Mouse (Mus musculus) mature B cell (primary cell): ENCODE results near the gene Irf2.

ENCODE experiments used
- in situ Hi-C: fragments of 300-500 bp; cut with MboI; formaldehyde crosslinking; loops from 2 replicates; pipeline ENCODE4 v1.14.3; 2019

Irf2 gene

DNA sequence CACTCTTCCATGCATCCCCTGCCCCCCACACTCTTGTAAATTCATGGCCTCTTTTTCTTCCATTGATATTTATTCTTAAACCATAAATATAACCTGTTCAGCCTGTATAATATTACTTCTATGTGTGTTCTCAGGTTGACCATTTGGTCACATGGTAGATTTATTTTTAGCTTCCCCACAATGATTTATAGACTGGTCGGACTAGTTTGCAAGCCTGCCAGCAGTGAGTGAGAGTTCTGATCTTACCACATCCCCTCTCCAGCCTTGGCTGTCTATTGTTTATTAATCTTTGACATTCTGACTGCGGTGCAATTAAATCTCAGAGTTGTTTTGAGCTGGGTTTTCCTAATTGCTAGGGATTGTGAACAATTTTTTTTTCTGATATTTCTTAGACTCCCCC lies 60.2 kb downstream of the Irf2 start:
- in situ Hi-C loops: no loop called here

DNA sequence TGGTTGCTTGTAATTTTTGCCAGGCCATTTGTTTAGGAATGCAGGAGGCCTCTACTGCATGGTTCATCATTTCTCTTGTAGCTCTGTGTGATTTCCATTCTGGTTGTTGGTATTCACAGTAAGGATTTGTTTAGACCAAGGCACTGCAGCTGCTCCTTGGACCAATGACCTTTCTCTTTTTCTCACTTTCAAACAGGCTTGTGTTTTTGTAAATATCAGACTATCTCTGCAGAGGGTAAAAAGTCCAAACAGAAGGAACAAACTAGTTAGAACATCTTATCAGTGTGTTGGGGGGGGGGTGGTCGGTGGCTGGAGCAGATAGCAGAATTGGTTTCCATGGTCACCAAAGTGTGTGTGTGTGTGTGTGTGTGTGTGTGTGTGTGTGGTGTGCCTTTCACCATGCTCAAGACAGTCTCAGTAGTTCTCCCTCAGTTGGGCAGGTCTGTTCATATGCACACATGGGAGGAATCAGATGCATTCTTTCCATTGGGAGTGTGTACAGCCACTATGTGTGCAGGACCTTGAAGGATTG lies 61.7 kb downstream of the Irf2 start:
- in situ Hi-C loops: no loop called here

DNA sequence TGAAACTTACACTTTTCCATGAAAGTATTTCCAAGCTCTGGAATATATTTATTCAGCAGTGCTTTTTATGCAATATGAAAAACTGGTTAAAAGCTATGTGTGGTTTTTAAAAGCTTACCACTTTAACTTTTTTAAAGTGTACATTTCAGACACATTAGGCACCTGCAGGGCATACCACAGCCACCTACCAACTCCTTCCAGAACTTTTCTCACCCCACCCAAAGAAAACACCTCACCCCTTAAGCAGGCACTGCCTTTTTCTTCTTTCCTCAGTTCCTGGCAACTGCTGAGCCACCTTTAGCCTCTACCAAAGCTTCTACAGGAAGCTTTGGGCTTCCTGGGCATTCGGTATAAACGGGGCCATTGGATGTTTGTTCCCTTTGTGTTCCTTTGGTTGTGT lies 62.5 kb downstream of the Irf2 start:
- in situ Hi-C loops: no loop called here

DNA sequence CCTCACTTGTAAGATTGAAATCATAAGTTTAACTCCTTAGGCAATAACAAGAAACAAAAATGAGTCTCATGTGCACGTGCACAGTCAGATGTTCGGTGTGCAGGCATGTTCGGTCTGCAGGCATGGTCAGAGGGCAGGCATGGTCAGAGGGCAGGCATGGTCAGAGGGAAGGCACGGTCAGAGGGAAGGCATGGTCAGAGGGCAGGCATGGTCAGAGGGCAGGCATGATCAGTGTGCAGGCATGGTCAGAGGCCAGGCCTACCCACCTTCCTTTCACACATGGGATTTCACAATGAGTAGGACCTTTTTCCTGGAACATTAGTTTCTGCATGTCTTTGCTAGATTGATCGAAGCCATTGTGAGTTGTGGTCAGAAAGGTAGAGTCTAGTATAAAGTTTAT lies 65.2 kb downstream of the Irf2 start:
- in situ Hi-C loops: no loop called here

DNA sequence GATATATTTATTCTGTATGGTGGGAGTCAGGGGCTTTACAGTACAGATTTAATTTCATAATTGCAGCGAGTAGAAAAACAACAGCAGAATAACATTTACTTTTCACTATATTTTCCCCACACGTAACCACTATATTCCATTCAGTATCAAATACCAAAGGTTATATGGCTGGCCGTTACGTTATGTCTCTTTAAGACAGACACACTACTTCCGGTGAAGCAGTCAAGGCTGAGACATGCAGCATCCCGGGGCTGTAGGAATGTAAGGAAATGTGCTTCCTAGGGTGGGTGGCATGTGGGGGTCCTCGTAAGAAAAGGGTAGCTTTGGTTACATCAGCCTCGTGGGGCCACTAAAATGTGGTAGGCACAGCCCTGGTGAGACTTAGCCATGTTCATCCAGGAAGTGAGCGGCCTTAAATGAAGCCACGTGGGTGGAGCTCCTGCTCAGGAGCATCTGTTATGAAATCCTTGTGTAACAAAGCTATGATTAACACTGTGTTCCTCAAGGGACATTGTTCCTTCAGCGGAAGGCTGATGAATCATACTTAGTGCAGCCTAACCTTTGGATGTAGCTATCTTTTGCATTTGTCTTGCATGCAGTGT lies 71.6 kb downstream of the Irf2 start:
- in situ Hi-C loops: no loop called here

DNA sequence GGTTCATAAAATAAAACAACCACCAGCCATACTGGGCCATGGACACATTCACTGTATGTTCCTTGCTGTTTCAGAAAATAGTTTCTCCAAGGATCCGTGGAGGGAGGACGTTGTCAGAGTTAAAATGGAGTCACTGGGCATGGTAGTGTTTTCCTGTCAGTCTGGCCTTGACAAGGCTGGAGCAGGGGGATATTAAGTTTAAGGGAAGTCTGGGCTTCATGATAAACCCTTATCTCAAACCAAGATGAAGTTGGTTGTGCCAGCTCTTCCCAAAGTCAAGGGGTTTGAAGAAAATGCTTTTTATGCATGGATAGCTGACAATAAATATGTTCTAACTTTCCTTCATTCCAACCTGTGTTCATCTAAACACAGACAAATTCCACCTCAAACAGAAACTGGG lies 72.4 kb downstream of the Irf2 start:
- in situ Hi-C loops: no loop called here

DNA sequence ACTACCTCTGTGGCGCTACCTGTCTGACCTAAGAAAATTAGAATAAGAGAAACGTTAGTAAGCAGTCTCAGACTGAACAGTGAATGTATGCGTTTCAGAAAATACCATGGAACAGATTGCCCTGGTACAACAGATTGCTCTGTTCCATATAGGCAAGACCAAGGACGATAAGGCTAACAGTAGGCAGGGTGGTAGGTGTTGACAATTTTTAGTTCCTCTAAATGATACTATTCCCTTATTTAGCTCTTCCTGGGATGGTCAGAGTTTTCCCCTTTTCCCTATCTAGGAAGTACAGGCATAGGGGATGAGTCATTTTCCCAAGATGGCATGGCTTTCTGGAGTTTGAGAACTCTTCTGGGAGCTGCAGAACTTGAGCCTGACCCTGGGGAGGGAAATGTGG lies 73.4 kb downstream of the Irf2 start:
- in situ Hi-C loops: no loop called here

DNA sequence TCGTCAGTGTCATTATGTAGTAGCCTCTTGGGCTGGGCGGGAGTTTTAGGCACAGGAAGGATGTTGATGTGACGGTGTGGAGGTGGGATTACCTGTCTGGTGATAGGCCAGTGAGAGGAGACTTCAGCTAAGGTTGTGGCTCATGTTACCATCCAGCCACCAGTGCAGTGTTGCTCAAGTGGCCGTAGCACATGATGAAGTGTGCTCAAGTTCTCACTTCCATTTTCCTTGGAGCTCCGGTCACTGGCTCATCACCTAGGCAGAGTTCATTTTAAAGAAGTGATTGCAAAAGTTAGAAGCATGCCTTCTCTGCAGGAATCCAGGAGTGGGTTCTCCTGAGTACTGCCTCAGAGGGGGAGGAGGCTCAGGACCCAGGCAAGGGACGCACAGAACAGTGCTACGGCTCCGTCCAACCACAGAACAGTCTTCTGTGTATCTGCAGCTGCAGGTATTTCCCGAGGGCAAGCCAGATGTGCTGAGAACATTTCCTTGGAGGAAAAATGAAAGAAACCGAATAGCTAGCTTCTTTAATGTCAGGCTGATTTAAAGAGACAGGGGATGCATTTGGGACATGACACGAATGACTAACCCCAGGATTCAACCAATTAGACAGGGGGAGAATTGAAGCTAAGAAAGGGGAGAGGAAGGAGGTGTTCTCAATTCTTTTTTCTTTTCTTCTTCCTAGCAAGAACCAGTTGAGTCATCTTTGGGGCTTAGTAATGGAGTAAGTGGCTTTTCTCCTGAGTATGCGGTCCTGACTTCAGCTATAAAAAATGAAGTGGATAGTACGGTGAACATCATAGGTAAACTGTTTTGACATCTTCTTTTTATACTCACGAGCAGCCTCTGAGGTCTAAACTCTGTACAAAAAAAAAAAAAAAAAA lies 78.8 kb downstream of the Irf2 start:
- in situ Hi-C loops: no loop called here

DNA sequence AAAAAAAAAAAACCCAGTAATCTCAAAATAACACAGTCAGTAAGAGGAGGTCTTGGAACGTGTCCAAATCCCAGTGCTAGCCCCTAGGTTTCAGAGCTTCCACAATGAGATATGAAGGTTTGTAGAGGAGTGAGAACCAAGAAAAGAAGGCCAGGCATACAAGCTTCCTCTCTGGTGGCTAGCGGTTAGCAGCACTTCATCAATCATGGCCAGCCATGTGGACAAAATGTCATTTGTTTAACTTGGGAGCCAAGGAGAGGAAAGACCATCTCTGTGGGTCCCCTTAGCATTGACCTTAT lies 79.4 kb downstream of the Irf2 start:
- in situ Hi-C loops: no loop called here

DNA sequence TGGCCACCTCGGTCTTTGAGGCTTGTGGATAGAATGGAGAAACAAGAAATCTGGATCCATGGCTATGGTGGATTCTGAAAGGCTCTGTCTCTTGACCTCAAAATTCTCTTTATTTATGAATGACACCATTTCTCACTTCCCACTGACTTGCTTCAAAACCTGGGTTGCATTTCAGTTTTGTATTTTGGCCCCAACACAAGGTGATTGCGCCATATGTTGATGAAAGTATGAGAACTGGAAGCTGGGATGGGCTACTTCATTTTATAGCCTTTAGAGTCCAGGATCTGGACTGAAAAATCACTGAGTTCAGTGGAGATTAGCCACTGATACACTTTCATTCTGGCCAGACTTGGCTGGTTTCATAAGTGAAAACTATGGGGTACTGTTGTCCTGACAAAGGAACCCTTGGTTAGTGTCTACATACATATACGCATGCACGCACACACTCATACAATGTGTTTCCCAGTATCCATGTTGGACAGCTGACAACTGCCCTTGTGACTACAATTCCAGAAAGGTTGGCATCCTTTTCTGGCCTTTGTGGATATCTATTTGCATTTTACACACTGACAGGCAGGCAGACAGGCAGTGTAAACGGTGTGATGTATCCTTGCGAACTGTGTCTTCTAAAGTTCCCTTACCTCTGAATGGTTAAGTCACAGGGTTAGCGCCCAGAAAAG lies 89.3 kb downstream of the Irf2 start:
- in situ Hi-C loops: no loop called here

DNA sequence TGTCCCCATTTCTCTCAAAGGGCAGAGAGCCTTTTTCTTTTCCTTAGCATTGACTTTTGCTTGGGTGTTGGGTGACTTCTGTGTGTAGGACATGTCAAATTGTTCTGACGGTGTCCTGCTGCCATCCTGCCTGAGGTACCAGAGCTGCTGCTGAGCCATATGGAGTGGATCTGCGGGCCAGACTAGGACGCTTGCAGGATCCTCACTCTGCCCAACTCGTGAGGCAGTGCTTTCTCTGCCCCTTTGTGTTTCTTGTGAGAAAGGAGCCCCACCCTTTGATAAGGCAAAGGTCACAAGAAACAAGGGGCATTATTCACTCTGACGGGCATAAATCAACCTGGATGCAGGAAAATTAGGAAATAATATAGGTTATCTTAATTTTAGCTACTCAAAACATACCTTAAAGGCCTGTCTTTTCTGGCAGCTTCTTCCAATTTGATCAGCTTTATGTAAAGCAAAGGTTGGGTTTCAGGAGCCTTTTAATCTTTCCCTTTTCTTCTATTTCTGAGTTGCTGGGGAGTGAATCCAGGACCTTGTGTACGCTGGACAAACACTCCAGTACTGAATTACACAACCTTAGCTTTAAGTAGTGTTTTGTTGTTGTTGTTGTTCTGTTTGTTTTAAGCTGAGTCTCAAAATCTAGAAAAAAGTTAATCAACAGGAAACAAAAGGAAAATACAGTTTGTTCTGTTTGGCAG lies 90.0 kb downstream of the Irf2 start:
- in situ Hi-C loops: no loop called here

DNA sequence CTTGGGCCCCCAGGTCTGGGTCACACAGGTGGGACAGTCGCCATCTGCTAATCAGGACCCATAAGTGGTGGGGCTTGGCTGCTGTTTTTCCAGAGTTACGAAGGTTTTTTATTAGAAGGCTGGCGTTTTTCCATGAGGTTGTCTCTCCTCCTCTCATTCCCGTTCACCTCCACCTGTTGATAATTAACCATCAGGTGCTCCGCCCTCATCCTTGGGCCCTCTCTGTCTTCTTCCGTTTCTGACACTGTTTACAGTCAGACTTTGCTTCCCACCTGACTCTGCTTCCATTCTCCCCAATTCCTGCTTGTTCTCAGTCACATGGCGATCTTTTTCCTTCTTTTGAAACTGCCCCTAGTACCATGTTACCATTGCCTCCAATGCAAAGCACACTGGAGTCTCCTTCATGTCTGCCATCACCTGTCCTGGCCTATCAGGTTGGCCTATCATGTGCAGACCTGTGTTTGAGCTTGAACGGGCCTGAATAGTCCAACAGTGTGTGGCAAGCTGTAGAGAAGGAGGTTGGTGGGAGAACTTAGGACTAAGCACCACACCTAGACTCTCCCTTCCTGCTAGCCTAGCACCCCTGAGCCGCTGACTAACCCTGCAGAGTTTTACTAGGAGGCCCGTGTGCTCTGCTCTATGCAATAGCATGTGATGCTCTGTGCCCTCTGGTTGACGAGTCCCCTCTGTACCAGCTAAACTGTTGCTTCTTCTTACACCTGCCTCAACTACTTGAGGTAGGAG lies 90.8 kb downstream of the Irf2 start:
- in situ Hi-C loops: no loop called here

DNA sequence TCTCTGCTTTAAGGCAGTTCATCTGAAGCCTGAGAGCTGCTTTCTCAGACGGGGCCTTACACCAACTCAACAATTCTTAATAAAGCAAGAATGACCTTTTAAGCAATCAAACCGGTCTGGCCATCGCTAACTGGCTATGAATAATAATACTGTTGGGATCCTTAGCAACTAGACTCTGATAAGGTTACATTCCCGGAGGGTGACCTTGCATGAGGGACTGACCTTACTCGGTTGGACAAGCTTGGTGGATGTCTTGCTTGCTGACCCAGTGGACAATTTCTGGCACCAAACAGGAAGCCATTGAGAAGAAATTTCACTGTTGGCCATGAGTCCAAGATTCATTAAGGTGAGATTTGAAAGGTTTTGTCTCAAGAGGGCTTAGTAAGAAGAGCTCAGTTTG lies 92.4 kb downstream of the Irf2 start:
- in situ Hi-C loops: no loop called here

DNA sequence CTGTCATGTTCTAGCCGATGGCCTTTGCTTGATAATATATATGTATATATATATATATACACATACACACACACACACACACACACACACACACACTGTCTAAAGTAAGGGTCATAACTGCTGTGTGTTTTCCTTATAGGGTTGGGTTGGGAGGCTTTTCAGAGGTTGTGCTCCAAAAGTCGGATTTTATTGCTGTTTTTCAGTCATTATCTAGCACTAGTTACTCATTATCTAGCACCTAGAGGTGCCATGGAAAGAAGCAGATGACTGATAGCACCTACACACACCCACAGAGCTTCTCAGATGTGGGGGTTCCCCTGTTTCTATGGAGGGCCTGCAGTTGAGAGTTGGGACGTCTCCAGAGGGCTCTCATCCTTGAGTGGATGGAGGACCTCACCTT lies 92.9 kb downstream of the Irf2 start:
- in situ Hi-C loops: no loop called here

DNA sequence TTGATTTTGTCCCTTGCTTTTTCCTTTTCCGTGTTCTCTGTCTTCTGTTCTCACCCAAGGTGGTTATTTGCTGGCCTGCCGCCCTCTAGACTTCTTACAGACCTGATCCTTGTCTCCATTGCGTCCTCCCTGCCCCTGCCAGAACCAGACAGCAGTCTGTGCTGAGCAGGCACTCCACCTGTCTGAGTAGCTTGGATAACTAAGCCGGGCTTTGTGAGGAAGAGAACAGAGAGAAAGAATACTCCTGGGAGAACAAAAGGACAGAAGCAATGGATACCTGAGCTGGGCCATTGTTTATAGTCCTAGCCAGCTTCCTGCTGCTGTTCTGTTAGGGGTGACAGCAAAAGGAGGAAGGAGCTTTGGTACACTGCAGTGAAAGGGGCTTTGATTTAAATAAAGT lies 94.2 kb downstream of the Irf2 start:
- in situ Hi-C loops: no loop called here

DNA sequence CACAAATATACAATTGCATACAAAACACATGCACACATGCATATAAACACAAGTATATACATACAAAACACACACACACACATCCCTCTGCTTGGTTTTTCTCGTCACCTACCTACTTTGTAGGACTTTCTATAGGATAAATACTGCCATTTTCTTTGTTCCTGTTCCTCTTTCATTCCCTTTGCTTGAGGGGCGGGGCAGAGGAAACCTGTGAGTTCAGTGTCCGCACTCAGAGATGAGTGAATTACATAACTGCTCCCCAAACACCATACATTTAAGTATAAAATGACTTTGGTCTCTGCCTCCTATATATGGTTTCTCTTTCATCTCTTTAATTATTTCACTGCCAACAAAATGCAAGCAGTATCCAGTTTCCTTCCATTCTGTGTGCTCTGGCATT lies 94.9 kb downstream of the Irf2 start:
- in situ Hi-C loops: no loop called here

DNA sequence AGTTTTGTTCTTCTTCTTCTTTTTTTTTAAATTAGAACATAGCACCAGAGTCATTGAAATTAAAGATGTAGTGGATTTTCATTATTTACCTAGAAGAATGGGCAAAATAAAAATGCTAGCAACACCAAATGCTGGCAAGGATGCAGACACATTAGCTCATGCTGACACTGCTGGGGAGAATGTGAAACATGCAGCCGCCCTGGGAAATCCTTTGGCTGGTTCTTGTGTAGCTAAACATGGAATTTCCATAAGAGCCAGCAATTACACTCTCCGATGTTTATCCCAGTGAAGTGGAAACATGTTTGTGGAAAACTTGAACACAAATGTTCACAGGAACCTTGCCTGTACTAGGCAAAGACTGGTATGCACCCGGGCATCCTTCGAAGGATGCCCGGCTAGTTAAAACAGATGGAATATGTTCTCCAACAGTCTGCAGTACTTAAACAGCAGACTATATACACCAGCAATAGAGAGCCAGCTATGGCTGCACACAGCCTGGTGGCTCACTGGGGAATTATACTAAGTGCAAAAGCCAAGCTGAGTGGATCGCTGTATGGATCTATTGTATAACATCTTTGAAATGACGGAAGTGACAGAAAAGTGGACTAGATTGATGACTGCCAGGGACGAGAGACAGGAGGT lies 96.6 kb downstream of the Irf2 start:
- in situ Hi-C loops: no loop called here

DNA sequence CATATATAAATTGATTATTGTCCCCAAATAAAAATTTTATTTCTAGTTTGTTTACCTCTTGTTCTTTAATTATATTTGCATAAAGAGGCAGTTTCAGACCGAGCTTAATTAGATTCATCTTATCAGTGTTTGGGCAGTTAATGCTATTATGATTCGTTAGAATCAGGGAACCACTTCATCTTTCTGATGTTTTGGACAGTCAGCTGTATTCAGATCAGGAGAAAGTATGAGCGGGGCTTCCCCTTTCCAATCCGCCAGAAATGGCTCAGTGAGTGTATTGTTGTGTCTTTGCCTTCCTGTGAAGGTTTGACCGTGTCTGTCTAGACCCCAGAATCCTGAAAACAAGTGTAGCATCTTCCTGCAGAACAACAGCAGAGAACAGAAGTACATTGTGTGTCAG lies 97.4 kb downstream of the Irf2 start:
- in situ Hi-C loops: no loop called here

DNA sequence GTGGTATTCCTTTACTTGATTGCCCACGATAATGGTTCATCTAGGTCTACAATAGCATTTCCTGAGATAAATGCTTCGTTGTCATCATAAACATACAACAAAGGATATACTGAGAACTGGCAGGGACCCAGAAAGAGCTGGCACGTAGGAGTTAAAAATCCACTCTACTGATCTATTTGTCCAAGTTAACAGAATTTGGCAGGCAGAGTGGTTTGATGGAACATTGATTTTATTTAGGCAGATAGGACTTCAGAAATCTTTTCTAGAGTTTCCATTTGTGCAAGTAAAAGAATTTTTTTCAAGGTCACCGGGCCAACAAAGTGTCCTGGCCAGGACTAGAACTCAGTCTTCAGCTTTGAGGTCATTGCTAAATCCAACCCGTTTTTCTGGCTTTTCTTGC lies 98.5 kb downstream of the Irf2 start:
- in situ Hi-C loops: no loop called here

DNA sequence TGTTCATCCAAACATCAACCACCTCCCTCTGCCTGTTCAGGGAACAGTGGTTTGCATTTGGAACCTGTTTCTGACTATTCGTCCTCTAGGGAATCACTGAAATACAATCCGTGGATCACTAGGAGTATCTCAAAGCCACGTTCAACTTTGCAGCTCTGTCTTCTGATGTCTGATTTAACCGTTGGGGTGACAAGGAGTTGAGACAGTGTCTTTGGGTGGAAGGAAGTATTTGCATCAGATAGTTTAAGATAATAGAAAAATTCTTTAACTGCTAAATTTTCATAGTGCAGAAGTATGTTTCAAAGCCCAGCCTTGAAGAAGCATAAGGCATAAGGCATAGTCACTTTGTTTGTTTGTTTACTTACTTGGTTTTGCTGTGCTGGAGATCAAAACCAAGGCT lies 100.9 kb downstream of the Irf2 start:
- in situ Hi-C loops: no loop called here

DNA sequence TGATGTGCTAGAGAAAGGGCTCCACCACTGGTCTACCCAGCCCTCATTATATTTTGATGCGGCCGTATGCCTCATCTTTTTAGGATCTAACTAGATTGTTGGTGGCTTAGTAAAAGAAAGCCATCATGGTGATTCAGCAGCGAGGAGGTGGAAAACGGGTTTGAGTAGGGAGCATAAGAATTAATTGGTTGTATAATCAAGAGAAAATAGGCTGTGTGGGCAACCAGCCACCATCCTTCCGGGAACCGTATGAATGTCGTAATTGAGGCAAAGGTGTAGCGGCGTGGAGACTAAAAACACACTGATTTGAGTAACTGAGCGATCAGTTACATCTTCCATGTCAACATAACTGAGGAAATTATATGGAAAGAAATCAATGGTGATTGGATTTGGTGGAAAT lies 101.3 kb downstream of the Irf2 start:
- in situ Hi-C loops: no loop called here
